Mouse (Mus musculus): ENCODE data around the gene Proser3. TPM values are rescaled to one million over a fixed set of nuclear protein-coding genes. Genes with fewer than 3 reads are reported as not detected.
A peak's percentile ranks its signal among the peaks of the same experiment; 100 is the strongest.

The Proser3 gene
- total and polyA plus RNA-seq, 2 experiments from 2014 or later: 3.0 to 14.0 TPM

DNA sequence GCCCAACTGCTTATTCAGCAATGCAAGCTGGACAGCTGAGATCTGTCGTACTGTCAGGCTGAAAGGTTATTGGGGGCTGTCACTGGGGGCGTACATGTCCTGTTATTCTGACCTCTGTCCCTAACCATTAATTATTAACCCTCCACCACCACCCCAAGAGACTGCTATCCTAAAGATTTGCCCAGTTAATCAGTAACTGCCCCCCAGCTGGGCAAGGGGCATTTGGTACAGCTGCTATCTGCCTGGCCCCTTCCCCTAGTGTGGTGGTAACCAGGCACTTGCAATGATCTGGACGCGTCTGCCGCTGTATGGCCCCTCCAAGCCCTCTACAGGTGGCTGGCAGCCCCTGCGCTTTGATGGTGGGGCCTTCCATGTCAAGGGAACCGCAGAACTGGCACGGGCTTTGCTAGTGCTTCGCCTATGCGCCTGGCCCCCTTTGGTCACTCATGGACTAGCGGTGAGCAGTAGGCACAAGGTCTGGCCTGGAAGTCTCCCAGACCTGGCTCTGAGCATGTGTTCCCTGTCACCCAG is 58.6 kb downstream of the Proser3 start, which contains the start of gene Prodh2:
Prodh2 (plus strand) TSS at position 222 of the 531 bp plus-strand sequence.
- no peaks in the 10 kb centered on the region for H3K9me3 ChIP-seq (ENCODE audit: low read length)
- no peak within 1 kb of the TSS for H3K9ac ChIP-seq (replicated peaks; ENCODE audit: low read length)
- no peaks in the 10 kb centered on the region for H3K36me3 ChIP-seq (ENCODE audit: insufficient read depth, low read length)
- no peaks in the 10 kb centered on the region for H3K4me1 ChIP-seq (ENCODE audit: insufficient read depth, low read length)
- no peaks in the 10 kb centered on the region for H3K27me3 ChIP-seq (ENCODE audit: insufficient read depth, low read length)
- TF ChIP-seq CTCF (IDR thresholded peaks at IDR 0.05; ENCODE audit: low read depth): 0 out of 2 replicates have a peak, but pooled peaks have one; percentile 1
- 47% methylated on average over 11 of the region's 11 CpGs for WGBS
- ATAC-seq (no peak), DNase-seq (ENCODE audit: low spot score) (no peak)
- H3K4me3 ChIP-seq (ENCODE audit: low read length): no peak within 1 kb of the TSS
- no peak within 1 kb of the TSS for H3K27ac ChIP-seq
- no peak within 1 kb of the TSS for H3K4me2 ChIP-seq (ENCODE audit: low read depth, low read length)

DNA sequence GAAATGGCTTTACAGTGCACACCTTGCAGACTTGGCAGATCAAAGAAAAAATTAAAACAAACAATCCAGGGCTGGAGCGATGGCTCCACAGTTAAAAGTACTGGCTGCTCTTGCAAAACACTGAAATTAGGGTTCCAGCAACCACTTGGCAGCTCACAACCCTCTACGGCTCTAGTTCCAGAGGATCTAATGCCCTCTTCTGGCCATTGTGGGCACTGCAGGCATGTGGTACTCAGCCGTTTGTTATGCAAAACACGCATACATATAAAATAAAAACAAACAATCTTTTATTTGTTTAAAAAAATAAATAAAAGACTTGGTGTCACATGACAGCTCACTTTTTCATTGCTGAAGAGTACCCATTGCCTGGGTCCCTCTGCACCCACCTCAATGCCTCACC is 59.3 kb downstream of the Proser3 start:
- Histone ChIP-seq H3K4me1 (ENCODE audit: insufficient read depth, low read length) (no peaks in the 10 kb centered on the region), H3K9me3 (ENCODE audit: low read length) (no peaks in the 10 kb centered on the region), H3K4me2 (ENCODE audit: low read depth, low read length) (no peak overlapping the region), H3K27ac (no peak overlapping the region), H3K4me3 (ENCODE audit: low read length) (no peak overlapping the region), H3K27me3 (ENCODE audit: insufficient read depth, low read length) (no peaks in the 10 kb centered on the region), H3K36me3 (ENCODE audit: insufficient read depth, low read length) (no peaks in the 10 kb centered on the region), H3K9ac (replicated peaks; ENCODE audit: low read length) (no peak overlapping the region)
- DNase-seq (ENCODE audit: low spot score) (peak; percentile 82), ATAC-seq (peak; percentile 46; the same call in 1 of the 2 replicates)
- WGBS: 17% methylated on average over 4 of the region's 4 CpGs
- TF ChIP-seq CTCF (IDR thresholded peaks at IDR 0.05; ENCODE audit: low read depth): peak; percentile 85

- Histone ChIP-seq H3K27ac (no peak overlapping the region), H3K27me3 (ENCODE audit: insufficient read depth, low read length) (no peaks in the 10 kb centered on the region), H3K4me1 (ENCODE audit: insufficient read depth, low read length) (no peaks in the 10 kb centered on the region), H3K9ac (replicated peaks; ENCODE audit: low read length) (no peak overlapping the region), H3K36me3 (ENCODE audit: insufficient read depth, low read length) (no peaks in the 10 kb centered on the region), H3K4me2 (ENCODE audit: low read depth, low read length) (no peak overlapping the region), H3K9me3 (ENCODE audit: low read length) (no peaks in the 10 kb centered on the region), H3K4me3 (ENCODE audit: low read length) (no peak overlapping the region)
- DNase-seq (ENCODE audit: low spot score) (peak; percentile 9), ATAC-seq (peak; percentile 19; the same call in 1 of the 2 replicates)
- peak; percentile 29; the same call in 1 of the 2 replicates for TF ChIP-seq CTCF (IDR thresholded peaks at IDR 0.05; ENCODE audit: low read depth)
- WGBS: 17% methylated on average over 6 of the region's 6 CpGs
Measured at GRCm38 (mm10) chr7:30490957-30491307, 61.2 kb downstream of the Proser3 start.

- peak; percentile 76 for DNase-seq (ENCODE audit: low spot score)
- no peak overlapping the region for H3K4me2 ChIP-seq (ENCODE audit: low read depth, low read length)
- 25% methylated on average over 16 of the region's 16 CpGs for WGBS
- ATAC-seq: peak; percentile 19; the same call in 1 of the 2 replicates
- H3K9ac ChIP-seq (replicated peaks; ENCODE audit: low read length): no peak overlapping the region
- no peaks in the 10 kb centered on the region for H3K9me3 ChIP-seq (ENCODE audit: low read length)
- H3K4me3 ChIP-seq (ENCODE audit: low read length): no peak overlapping the region
- no peak overlapping the region for H3K27ac ChIP-seq
- no peaks in the 10 kb centered on the region for H3K4me1 ChIP-seq (ENCODE audit: insufficient read depth, low read length)
- no peaks in the 10 kb centered on the region for H3K36me3 ChIP-seq (ENCODE audit: insufficient read depth, low read length)
- peak; percentile 83 for TF ChIP-seq CTCF (IDR thresholded peaks at IDR 0.05; ENCODE audit: low read depth)
- H3K27me3 ChIP-seq (ENCODE audit: insufficient read depth, low read length): no peaks in the 10 kb centered on the region
Measured at GRCm38 (mm10) chr7:30490251-30490956, 61.7 kb downstream of the Proser3 start.

Small RNA genes lying within 50 kb of the gene (microRNA-seq; reads per million reads assigned to microRNA genes)
- gene Gm38670 (0 to 2.1 reads per million in 2 experiments), gene Mir3569 (0.36 to 0.71 reads per million in 2 experiments)

Other genes with a start within 250 kb of the Proser3 start
Only the 30 nearest of the 34 such genes appear.
- 12.9 and 14.7 TPM in 2 replicates for gene Sdhaf1, start 228.4 kb downstream of the Proser3 start, total RNA-seq (2014; rRNA removed)
- gene Sdhaf1, start 228.4 kb downstream of the Proser3 start, polyA plus RNA-seq (2015; fragmentation: Nextera tagmentation; extraction: Ambion mirVana): 17.8 and 19.3 TPM in 2 replicates
- 45.9 and 47.4 TPM in 2 replicates for gene Lrfn3, start 189.5 kb downstream of the Proser3 start, total RNA-seq (2014; rRNA removed)
- 17.5 and 18.1 TPM in 2 replicates for gene Lrfn3, start 189.5 kb downstream of the Proser3 start, polyA plus RNA-seq (2015; fragmentation: Nextera tagmentation; extraction: Ambion mirVana)
- gene Tyrobp, start 138.5 kb downstream of the Proser3 start, total RNA-seq (2014; rRNA removed): 37.3 and 59.9 TPM in 2 replicates
- 50.3 and 56.1 TPM in 2 replicates for gene Tyrobp, start 138.5 kb downstream of the Proser3 start, polyA plus RNA-seq (2015; fragmentation: Nextera tagmentation; extraction: Ambion mirVana)
- not detected in 2 replicates for gene Hcst, start 132.4 kb downstream of the Proser3 start, total RNA-seq (2014; rRNA removed)
- gene Hcst, start 132.4 kb downstream of the Proser3 start, polyA plus RNA-seq (2015; fragmentation: Nextera tagmentation; extraction: Ambion mirVana): 0.84 and 1.0 TPM in 2 replicates
- 1.9 and 3.7 TPM in 2 replicates for gene Nfkbid, start 130.6 kb downstream of the Proser3 start, total RNA-seq (2014; rRNA removed)
- gene Nfkbid, start 130.6 kb downstream of the Proser3 start, polyA plus RNA-seq (2015; fragmentation: Nextera tagmentation; extraction: Ambion mirVana): 2.1 TPM in 2 replicates
- 840 and 852 TPM in 2 replicates for gene Aplp1, start 106.8 kb downstream of the Proser3 start, total RNA-seq (2014; rRNA removed)
- 617 and 682 TPM in 2 replicates for gene Aplp1, start 106.8 kb downstream of the Proser3 start, polyA plus RNA-seq (2015; fragmentation: Nextera tagmentation; extraction: Ambion mirVana)
- 10.7 and 14.7 TPM in 2 replicates for gene Kirrel2, start 94.6 kb downstream of the Proser3 start, total RNA-seq (2014; rRNA removed)
- gene Kirrel2, start 94.6 kb downstream of the Proser3 start, polyA plus RNA-seq (2015; fragmentation: Nextera tagmentation; extraction: Ambion mirVana): 4.4 and 5.8 TPM in 2 replicates
- 2.3 and 2.4 TPM in 2 replicates for gene Nphs1, start 94.0 kb downstream of the Proser3 start, total RNA-seq (2014; rRNA removed)
- 0.50 and 1.0 TPM in 2 replicates for gene Nphs1, start 94.0 kb downstream of the Proser3 start, polyA plus RNA-seq (2015; fragmentation: Nextera tagmentation; extraction: Ambion mirVana)
- not detected in 2 replicates for gene Prodh2, start 58.7 kb downstream of the Proser3 start, total RNA-seq (2014; rRNA removed)
- gene Prodh2, start 58.7 kb downstream of the Proser3 start, polyA plus RNA-seq (2015; fragmentation: Nextera tagmentation; extraction: Ambion mirVana): 0.24 TPM in 1 of 2 replicates, not detected in the other
- gene Arhgap33, start 17.2 kb downstream of the Proser3 start, total RNA-seq (2014; rRNA removed): 55.7 and 59.7 TPM in 2 replicates
- gene Arhgap33, start 17.2 kb downstream of the Proser3 start, polyA plus RNA-seq (2015; fragmentation: Nextera tagmentation; extraction: Ambion mirVana): 64.8 and 73.1 TPM in 2 replicates
- gene Hspb6, start 121 bp downstream of the Proser3 start, total RNA-seq (2014; rRNA removed): 5.6 and 6.4 TPM in 2 replicates
- gene Hspb6, start 121 bp downstream of the Proser3 start, polyA plus RNA-seq (2015; fragmentation: Nextera tagmentation; extraction: Ambion mirVana): 15.8 and 16.3 TPM in 2 replicates
- gene Lin37, start 7.5 kb upstream of the Proser3 start, total RNA-seq (2014; rRNA removed): 14.3 and 21.0 TPM in 2 replicates
- gene Lin37, start 7.5 kb upstream of the Proser3 start, polyA plus RNA-seq (2015; fragmentation: Nextera tagmentation; extraction: Ambion mirVana): 45.0 and 48.0 TPM in 2 replicates
- 41.7 and 53.4 TPM in 2 replicates for gene U2af1l4, start 11.0 kb upstream of the Proser3 start, total RNA-seq (2014; rRNA removed)
- gene U2af1l4, start 11.0 kb upstream of the Proser3 start, polyA plus RNA-seq (2015; fragmentation: Nextera tagmentation; extraction: Ambion mirVana): 103 and 104 TPM in 2 replicates
- gene Gm49396, start 11.0 kb upstream of the Proser3 start, total RNA-seq (2014; rRNA removed): 2.9 and 3.7 TPM in 2 replicates
- 6.4 and 7.0 TPM in 2 replicates for gene Gm49396, start 11.0 kb upstream of the Proser3 start, polyA plus RNA-seq (2015; fragmentation: Nextera tagmentation; extraction: Ambion mirVana)
- 72.0 and 90.4 TPM in 2 replicates for gene Psenen, start 11.3 kb upstream of the Proser3 start, total RNA-seq (2014; rRNA removed)
- 154 and 155 TPM in 2 replicates for gene Psenen, start 11.3 kb upstream of the Proser3 start, polyA plus RNA-seq (2015; fragmentation: Nextera tagmentation; extraction: Ambion mirVana)
- 5.6 TPM in 1 of 2 replicates, not detected in the other for gene Igflr1, start 13.1 kb upstream of the Proser3 start, total RNA-seq (2014; rRNA removed)
- 2.6 and 3.4 TPM in 2 replicates for gene Igflr1, start 13.1 kb upstream of the Proser3 start, polyA plus RNA-seq (2015; fragmentation: Nextera tagmentation; extraction: Ambion mirVana)
- 27.1 and 36.7 TPM in 2 replicates for gene Kmt2b, start 36.4 kb upstream of the Proser3 start, total RNA-seq (2014; rRNA removed)
- 6.7 and 7.1 TPM in 2 replicates for gene Kmt2b, start 36.4 kb upstream of the Proser3 start, polyA plus RNA-seq (2015; fragmentation: Nextera tagmentation; extraction: Ambion mirVana)
- gene Zbtb32, start 46.6 kb upstream of the Proser3 start, total RNA-seq (2014; rRNA removed): not detected in 2 replicates
- gene Zbtb32, start 46.6 kb upstream of the Proser3 start, polyA plus RNA-seq (2015; fragmentation: Nextera tagmentation; extraction: Ambion mirVana): 0.18 and 0.23 TPM in 2 replicates
- gene Upk1a, start 60.5 kb upstream of the Proser3 start, total RNA-seq (2014; rRNA removed): 0.14 and 0.99 TPM in 2 replicates
- gene Upk1a, start 60.5 kb upstream of the Proser3 start, polyA plus RNA-seq (2015; fragmentation: Nextera tagmentation; extraction: Ambion mirVana): 0.62 and 0.99 TPM in 2 replicates
- gene Cox6b1, start 73.9 kb upstream of the Proser3 start, total RNA-seq (2014; rRNA removed): 352 and 389 TPM in 2 replicates
- gene Cox6b1, start 73.9 kb upstream of the Proser3 start, polyA plus RNA-seq (2015; fragmentation: Nextera tagmentation; extraction: Ambion mirVana): 1,552 and 1,572 TPM in 2 replicates
- not detected in 2 replicates for gene Etv2, start 83.6 kb upstream of the Proser3 start, total RNA-seq (2014; rRNA removed)
- not detected in 2 replicates for gene Etv2, start 83.6 kb upstream of the Proser3 start, polyA plus RNA-seq (2015; fragmentation: Nextera tagmentation; extraction: Ambion mirVana)
- 162 and 169 TPM in 2 replicates for gene Rbm42, start 98.0 kb upstream of the Proser3 start, total RNA-seq (2014; rRNA removed)
- gene Rbm42, start 98.0 kb upstream of the Proser3 start, polyA plus RNA-seq (2015; fragmentation: Nextera tagmentation; extraction: Ambion mirVana): 116 and 118 TPM in 2 replicates
- 22.2 and 24.1 TPM in 2 replicates for gene Haus5, start 112.7 kb upstream of the Proser3 start, total RNA-seq (2014; rRNA removed)
- 19.9 and 25.8 TPM in 2 replicates for gene Haus5, start 112.7 kb upstream of the Proser3 start, polyA plus RNA-seq (2015; fragmentation: Nextera tagmentation; extraction: Ambion mirVana)
- not detected in 2 replicates for gene Pmis2, start 119.3 kb upstream of the Proser3 start, total RNA-seq (2014; rRNA removed)
- not detected in 2 replicates for gene Pmis2, start 119.3 kb upstream of the Proser3 start, polyA plus RNA-seq (2015; fragmentation: Nextera tagmentation; extraction: Ambion mirVana)
- not detected in 2 replicates for gene 2200002J24Rik, start 146.6 kb upstream of the Proser3 start, total RNA-seq (2014; rRNA removed)
- 0.55 TPM in 1 of 2 replicates, not detected in the other for gene 2200002J24Rik, start 146.6 kb upstream of the Proser3 start, polyA plus RNA-seq (2015; fragmentation: Nextera tagmentation; extraction: Ambion mirVana)
- gene Atp4a, start 159.9 kb upstream of the Proser3 start, total RNA-seq (2014; rRNA removed): 2.0 and 5.3 TPM in 2 replicates
- 4.2 and 6.0 TPM in 2 replicates for gene Atp4a, start 159.9 kb upstream of the Proser3 start, polyA plus RNA-seq (2015; fragmentation: Nextera tagmentation; extraction: Ambion mirVana)
- gene Tmem147, start 177.2 kb upstream of the Proser3 start, total RNA-seq (2014; rRNA removed): 195 and 238 TPM in 2 replicates
- gene Tmem147, start 177.2 kb upstream of the Proser3 start, polyA plus RNA-seq (2015; fragmentation: Nextera tagmentation; extraction: Ambion mirVana): 338 and 342 TPM in 2 replicates
- not detected in 2 replicates for gene Gapdhs, start 191.4 kb upstream of the Proser3 start, total RNA-seq (2014; rRNA removed)
- 0.32 and 0.69 TPM in 2 replicates for gene Gapdhs, start 191.4 kb upstream of the Proser3 start, polyA plus RNA-seq (2015; fragmentation: Nextera tagmentation; extraction: Ambion mirVana)
- 0.84 and 4.2 TPM in 2 replicates for gene Sbsn, start 199.2 kb upstream of the Proser3 start, total RNA-seq (2014; rRNA removed)
- gene Sbsn, start 199.2 kb upstream of the Proser3 start, polyA plus RNA-seq (2015; fragmentation: Nextera tagmentation; extraction: Ambion mirVana): 2.9 and 3.0 TPM in 2 replicates
- 1.4 and 2.1 TPM in 2 replicates for gene Dmkn, start 211.5 kb upstream of the Proser3 start, total RNA-seq (2014; rRNA removed)
- 3.9 and 5.8 TPM in 2 replicates for gene Dmkn, start 211.5 kb upstream of the Proser3 start, polyA plus RNA-seq (2015; fragmentation: Nextera tagmentation; extraction: Ambion mirVana)